Mouse (Mus musculus): ENCODE measurements around the gene Micu2.
A peak's percentile ranks its signal among the peaks of the same experiment; 100 is the strongest.

The Micu2 gene

GRCm38 (mm10) chr14:57998526-57999401 is at the start of gene Micu2:
Micu2 (minus strand) TSS chr14:57999262.
- DNase-seq (ENCODE audit: low read depth) = peak; percentile 95

GRCm38 (mm10) chr14:58046639-58047284 is 47.7 kb upstream of the Micu2 start:
- no peak for DNase-seq (ENCODE audit: low read depth)

- DNase-seq (ENCODE audit: low read depth) = no peak
Measured at GRCm38 (mm10) chr14:58036174-58036573, 37.1 kb upstream of the Micu2 start.

GRCm38 (mm10) chr14:58034567-58034966 is 35.5 kb upstream of the Micu2 start:
- peak; percentile 55 for DNase-seq (ENCODE audit: low read depth)

- no peak for DNase-seq (ENCODE audit: low read depth)
Measured at GRCm38 (mm10) chr14:58018869-58019268, 19.8 kb upstream of the Micu2 start.

- DNase-seq (ENCODE audit: low read depth) = no peak
Measured at GRCm38 (mm10) chr14:58003852-58004251, 4.8 kb upstream of the Micu2 start.

- DNase-seq (ENCODE audit: low read depth) = no peak
Measured at GRCm38 (mm10) chr14:58002161-58002560, 3.1 kb upstream of the Micu2 start.

- DNase-seq (ENCODE audit: low read depth) = no peak
Measured at GRCm38 (mm10) chr14:57999402-57999734, 306 bp upstream of the Micu2 start.

GRCm38 (mm10) chr14:57997431-57997830 is 1.6 kb downstream of the Micu2 start:
- DNase-seq (ENCODE audit: low read depth) = peak; percentile 12

- peak; percentile 12 for DNase-seq (ENCODE audit: low read depth)
Measured at GRCm38 (mm10) chr14:57996210-57996609, 2.9 kb downstream of the Micu2 start.

- DNase-seq (ENCODE audit: low read depth) = no peak
Measured at GRCm38 (mm10) chr14:57991761-57992160, 7.3 kb downstream of the Micu2 start.

GRCm38 (mm10) chr14:57989162-57989561 is 9.9 kb downstream of the Micu2 start:
- no peak for DNase-seq (ENCODE audit: low read depth)

- DNase-seq (ENCODE audit: low read depth) = no peak
Measured at GRCm38 (mm10) chr14:57985780-57986179, 13.3 kb downstream of the Micu2 start.

GRCm38 (mm10) chr14:57982450-57982849 is 16.6 kb downstream of the Micu2 start:
- DNase-seq (ENCODE audit: low read depth) = no peak

GRCm38 (mm10) chr14:57981720-57982418 is 17.2 kb downstream of the Micu2 start:
- DNase-seq (ENCODE audit: low read depth) = no peak

- no peak for DNase-seq (ENCODE audit: low read depth)
Measured at GRCm38 (mm10) chr14:57980776-57981175, 18.3 kb downstream of the Micu2 start.

- DNase-seq (ENCODE audit: low read depth) = no peak
Measured at GRCm38 (mm10) chr14:57980179-57980578, 18.9 kb downstream of the Micu2 start.

- DNase-seq (ENCODE audit: low read depth) = no peak
Measured at GRCm38 (mm10) chr14:57978144-57978543, 20.9 kb downstream of the Micu2 start.

GRCm38 (mm10) chr14:57975656-57976055 is 23.4 kb downstream of the Micu2 start:
- DNase-seq (ENCODE audit: low read depth) = no peak

- no peak for DNase-seq (ENCODE audit: low read depth)
Measured at GRCm38 (mm10) chr14:57971986-57972525, 27.0 kb downstream of the Micu2 start.

- DNase-seq (ENCODE audit: low read depth) = no peak
Measured at GRCm38 (mm10) chr14:57968873-57969272, 30.2 kb downstream of the Micu2 start.

- no peak for DNase-seq (ENCODE audit: low read depth)
Measured at GRCm38 (mm10) chr14:57967080-57967797, 31.8 kb downstream of the Micu2 start.
